19 mouse cellular contexts compared by ENCODE assay signal in genomic region chr12:102623827-102624226, GRCm38 (mm10).
DNase-seq lines count a peak whose midpoint lies in the region; ATAC-seq and TF ChIP-seq lines count a peak whose summit lies in the region.
"Had no signal": no experiment of that assay in that cellular context is flagged by ENCODE, and none has a peak within 500 bp of the region (broad histone marks: within the 10 kb centered on the region; RNA-seq: fewer than 3 reads in every experiment).

No protein-coding gene starts in this region.

- peak; percentile 94 for DNase-seq in heart, adult 11 months
- no peak for DNase-seq in G1E (ENCODE audit: low spot score)
- peak; percentile 49 for DNase-seq in cerebellum, adult 8-10 months
- peak; percentile 43 to 77 for DNase-seq in kidney, postnatal 25 days
- DNase-seq in Muller cell, postnatal 12 days (ENCODE audit: inconsistent ontology term) = no peak
- DNase-seq in layer of hippocampus, adult 9-10 months (ENCODE audit: low spot score) = no peak
- no peak for DNase-seq in thymus, postnatal 0 days (ENCODE audit: low spot score)
- DNase-seq: adrenal gland, postnatal 36 days; embryo, embryonic 11 days; midbrain, embryonic 14.5 days; spleen, adult 18-20 months; thymus, postnatal 14 days had no signal

- H3K36me3 ChIP-seq in heart, embryonic 11.5 days (ENCODE audit: control insufficient read depth, insufficient read depth, low read length) = no peaks in the 10 kb centered on the region
- peaks cover 15% of the 10 kb centered on the region for H3K36me3 ChIP-seq in G1E (replicated peaks)
- H3K36me3 ChIP-seq: heart, embryonic 13.5 days; hindbrain, embryonic 12.5 days; intestine, embryonic 15.5 days had no signal

- H3K27me3 ChIP-seq in heart, embryonic 11.5 days (ENCODE audit: control insufficient read depth, insufficient read depth, low read length) = no peaks in the 10 kb centered on the region
- H3K27me3 ChIP-seq in G1E (ENCODE audit: insufficient read depth, low read length) = no peaks in the 10 kb centered on the region; the same call in 1 of the 2 replicates
- H3K27me3 ChIP-seq: forebrain, embryonic 13.5 days; heart, embryonic 13.5 days; hindbrain, embryonic 12.5 days; intestine, embryonic 15.5 days had no signal

- H3K4me1 ChIP-seq in heart, embryonic 11.5 days (ENCODE audit: control insufficient read depth, insufficient read depth, low read length) = peaks cover 2% of the 10 kb centered on the region; the same call in 1 of the 2 replicates
- no peaks in the 10 kb centered on the region for H3K4me1 ChIP-seq in G1E (ENCODE audit: insufficient read depth, low read depth, low read length)

- no peak overlapping the region for H3K9ac ChIP-seq in heart, embryonic 11.5 days (ENCODE audit: low read depth, low read length)
- H3K9ac ChIP-seq: forebrain, embryonic 13.5 days; heart, embryonic 13.5 days; hindbrain, embryonic 12.5 days; intestine, embryonic 15.5 days had no signal

- no peak for ATAC-seq in heart, embryonic 11.5 days (replicated peaks; ENCODE audit: insufficient number of reproducible peaks, low FRiP score, low TSS enrichment)
- ATAC-seq in G1E (ENCODE audit: extremely low read depth, insufficient number of reproducible peaks, low FRiP score, poor library complexity, severe bottlenecking) = no peak
- ATAC-seq: forebrain, embryonic 13.5 days; intestine, embryonic 15.5 days had no signal

- no peak overlapping the region for H3K4me2 ChIP-seq in heart, embryonic 11.5 days
- H3K4me2 ChIP-seq: forebrain, embryonic 13.5 days; heart, embryonic 13.5 days; hindbrain, embryonic 12.5 days; intestine, embryonic 15.5 days; liver, embryonic 11.5 days had no signal

- H3K4me3 ChIP-seq in heart, embryonic 11.5 days (ENCODE audit: low read depth, low read length) = no peak overlapping the region
- 0 out of 2 replicates have a peak overlapping the region, but pooled peaks have one; percentile 15 for H3K4me3 ChIP-seq in G1E (ENCODE audit: low read depth, low read length)
- H3K4me3 ChIP-seq: forebrain, embryonic 13.5 days; heart, embryonic 13.5 days; hindbrain, embryonic 12.5 days; intestine, embryonic 15.5 days had no signal

- 79% methylated on average over 9 of the region's 9 CpGs for WGBS in heart, embryonic 11.5 days (ENCODE audit: insufficient replicate concordance)

- TF ChIP-seq CTCF in G1E (IDR thresholded peaks at IDR 0.05; ENCODE audit: low read depth, low read length) = no peak

- no peaks in the 10 kb centered on the region for H3K9me3 ChIP-seq in heart, embryonic 11.5 days (replicated peaks; ENCODE audit: control insufficient read depth, low read length)
- H3K9me3 ChIP-seq in G1E (replicated peaks) = no peaks in the 10 kb centered on the region
- H3K9me3 ChIP-seq: forebrain, embryonic 13.5 days; heart, embryonic 13.5 days; hindbrain, embryonic 12.5 days; intestine, embryonic 15.5 days had no signal

- no peak overlapping the region for H3K27ac ChIP-seq in heart, embryonic 11.5 days (ENCODE audit: low read depth, low read length)
- H3K27ac ChIP-seq: forebrain, embryonic 13.5 days; heart, embryonic 13.5 days; hindbrain, embryonic 12.5 days; macrophage had no signal

Comparison
In these comparisons a context has a peak if more than half of its experiments do, and no peak if none do; other contexts are left out.
1. DNase-seq: peak in heart, adult 11 months (single experiment), cerebellum, adult 8-10 months (single experiment) and kidney, postnatal 25 days (2 of 2); none in G1E (single experiment), Muller cell, postnatal 12 days (single experiment), layer of hippocampus, adult 9-10 months (single experiment) and thymus, postnatal 0 days (single experiment).